Mouse (Mus musculus) cerebellum, adult 8-10 months (tissue): ENCODE measurements at regions not wholly inside any gene's neighbourhood (a gene's known extent, or its start where the extent isn't known, plus 50 kb on each side); places are given as distances from the start of the nearest gene placed in this dataset.

ENCODE experiments used
- DNase-seq: peaks from one replicate; pipeline ENCODE4 v3.0.0; 2022

DNA sequence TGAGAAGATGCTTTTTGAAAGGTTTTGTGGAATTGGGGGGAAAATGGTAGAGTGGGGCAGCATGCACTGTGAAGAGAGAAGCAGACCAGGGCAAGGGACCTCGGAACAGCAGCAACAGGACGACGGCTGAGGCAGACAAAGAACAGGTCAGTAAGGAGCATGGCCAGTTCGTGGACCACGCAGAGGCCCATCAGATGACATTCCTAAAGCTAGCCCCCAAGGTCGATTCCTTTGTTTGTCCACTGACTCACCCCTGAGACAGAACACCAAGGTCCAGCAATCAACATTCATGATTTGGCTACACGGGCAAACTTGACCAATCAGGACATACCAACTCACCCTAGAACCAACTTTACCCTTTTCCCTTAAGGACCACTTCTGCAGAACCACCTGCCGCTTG, 160.0 kb downstream of the Fam76b start:
- DNase-seq = no peak

DNA sequence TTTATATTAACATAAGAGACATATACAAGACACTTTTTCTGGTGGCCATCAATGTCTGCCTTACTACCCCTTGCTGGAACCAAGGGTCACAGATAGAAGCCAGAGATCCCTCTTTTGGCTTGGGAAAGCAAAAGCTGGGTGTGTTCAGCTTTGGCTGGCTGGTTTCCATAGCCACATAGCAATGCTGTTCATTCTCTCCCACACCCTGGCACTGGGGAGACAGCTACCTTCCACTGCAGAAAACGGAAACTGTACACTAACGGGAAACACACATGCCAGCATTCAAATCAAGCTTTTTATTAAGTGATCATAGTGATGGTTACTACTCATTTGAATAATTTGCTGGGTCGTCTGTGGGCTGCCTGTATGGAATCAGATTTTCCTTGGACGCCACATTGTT, 161.4 kb downstream of the Fam76b start:
- DNase-seq = no peak

DNA sequence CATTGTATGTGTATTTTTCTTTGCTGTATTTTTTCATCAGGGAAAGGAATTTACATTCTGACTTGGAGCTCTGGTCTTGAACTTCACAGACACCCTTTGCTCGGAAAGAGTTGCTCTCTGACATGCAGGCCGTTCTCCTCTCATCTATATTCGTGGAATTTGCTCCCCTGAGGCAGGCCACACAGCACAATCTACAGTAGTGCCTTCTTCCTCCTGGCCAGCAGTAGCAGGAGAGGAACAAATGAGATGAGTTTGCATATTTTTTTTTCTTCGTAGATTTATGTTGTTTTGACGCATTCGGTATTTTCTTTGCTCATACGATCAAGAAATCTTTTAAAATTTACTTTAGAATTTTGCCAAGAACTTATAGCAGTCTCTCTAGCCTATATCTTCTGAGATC, 163.4 kb downstream of the Fam76b start:
- DNase-seq = no peak

DNA sequence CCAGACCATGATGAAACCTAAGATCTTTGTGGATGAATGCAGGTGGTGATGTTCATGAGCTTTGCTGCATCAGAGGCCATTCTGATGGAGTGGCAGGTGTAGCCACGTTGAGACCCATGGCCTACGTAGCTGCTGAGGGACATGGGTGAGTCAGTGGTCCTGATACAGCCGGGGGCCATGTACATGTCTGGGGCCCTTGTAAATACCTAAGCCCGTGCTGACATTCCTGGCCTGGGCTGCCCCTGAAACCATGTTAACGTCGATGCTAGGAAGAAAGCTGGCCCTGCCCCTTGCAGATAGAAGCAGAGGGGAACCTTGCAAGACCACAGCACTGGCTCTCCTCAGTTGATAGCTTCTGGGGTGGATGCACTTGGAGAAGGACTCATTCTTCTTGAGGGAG, 165.2 kb downstream of the Fam76b start:
- DNase-seq = no peak

DNA sequence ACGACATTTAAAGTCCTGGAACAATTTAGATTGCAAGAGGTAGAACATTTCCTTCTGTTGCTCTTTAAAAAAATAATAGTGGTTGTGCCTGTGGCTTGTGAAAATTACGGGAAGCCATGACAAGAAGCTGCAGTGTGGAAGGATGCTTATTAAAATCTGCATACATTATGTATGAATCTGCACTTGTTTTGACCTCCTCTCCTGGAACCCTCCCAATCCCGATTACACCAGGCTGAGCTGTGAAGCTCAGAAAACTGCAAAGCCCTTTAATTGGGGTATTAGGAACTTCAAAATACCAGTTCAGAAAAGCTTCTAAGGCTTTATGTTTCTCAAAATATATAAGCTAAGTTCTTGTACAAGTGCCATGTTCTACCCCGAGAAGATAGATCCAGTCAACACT, 171.8 kb downstream of the Fam76b start:
- no peak for DNase-seq

DNA sequence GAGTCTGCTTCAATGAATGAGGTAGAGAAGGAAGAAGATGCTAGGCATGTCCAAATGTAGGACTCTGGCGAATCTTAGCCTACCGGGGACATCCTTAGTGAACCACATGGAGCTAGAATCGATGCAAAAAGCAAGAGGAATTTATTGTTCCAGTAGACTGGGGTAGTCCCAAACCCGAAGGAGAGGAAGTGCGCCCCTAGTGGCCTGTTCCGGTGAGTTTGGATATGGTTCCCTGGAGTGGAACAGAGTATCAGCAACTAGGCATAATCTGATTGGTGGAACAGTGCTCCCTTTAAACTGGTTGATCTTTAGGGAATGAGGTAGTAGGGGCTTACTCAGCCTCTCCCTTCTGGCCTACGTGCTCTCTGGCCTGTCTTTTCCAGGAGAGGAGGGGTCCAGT, 174.0 kb downstream of the Fam76b start:
- DNase-seq = no peak

DNA sequence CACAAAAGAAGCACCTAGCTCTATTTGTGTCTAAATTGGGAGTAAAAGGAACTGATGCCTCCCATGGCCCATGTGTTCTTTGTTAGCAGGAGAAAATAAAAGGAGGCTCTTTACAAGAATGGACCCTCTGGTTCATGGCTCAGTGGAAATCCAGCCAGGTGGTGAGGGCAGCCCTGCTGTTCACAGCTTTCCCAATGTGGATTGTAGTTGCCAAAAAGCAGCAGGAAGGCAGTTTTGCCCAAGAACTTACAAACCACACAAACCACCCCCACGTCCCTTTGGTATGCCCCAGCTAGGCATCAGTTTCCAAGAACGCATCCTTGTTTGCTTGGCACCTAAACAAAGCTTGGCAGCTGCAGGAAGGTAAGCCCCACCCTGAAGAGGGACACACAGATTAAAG, 174.7 kb downstream of the Fam76b start:
- DNase-seq = no peak

DNA sequence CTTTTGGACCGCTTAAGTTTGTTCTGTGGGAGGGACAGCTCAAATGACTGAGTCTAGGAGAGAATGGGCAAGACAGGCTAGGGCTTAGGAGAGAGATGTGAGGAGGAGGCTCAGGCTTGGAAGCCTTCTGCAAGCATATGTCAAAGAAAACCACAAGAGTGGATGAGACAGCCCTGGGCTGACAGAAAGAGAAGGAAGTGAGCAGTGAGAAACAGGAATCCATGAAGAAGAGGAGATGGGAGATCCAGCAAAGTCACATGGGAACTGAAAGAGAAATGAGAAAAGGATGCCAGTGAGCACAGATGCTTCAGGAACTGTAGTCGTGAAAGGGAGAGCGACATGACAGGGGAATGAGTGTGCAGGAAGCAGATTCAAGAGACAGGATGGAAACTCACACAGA, 175.6 kb downstream of the Fam76b start:
- DNase-seq = no peak

DNA sequence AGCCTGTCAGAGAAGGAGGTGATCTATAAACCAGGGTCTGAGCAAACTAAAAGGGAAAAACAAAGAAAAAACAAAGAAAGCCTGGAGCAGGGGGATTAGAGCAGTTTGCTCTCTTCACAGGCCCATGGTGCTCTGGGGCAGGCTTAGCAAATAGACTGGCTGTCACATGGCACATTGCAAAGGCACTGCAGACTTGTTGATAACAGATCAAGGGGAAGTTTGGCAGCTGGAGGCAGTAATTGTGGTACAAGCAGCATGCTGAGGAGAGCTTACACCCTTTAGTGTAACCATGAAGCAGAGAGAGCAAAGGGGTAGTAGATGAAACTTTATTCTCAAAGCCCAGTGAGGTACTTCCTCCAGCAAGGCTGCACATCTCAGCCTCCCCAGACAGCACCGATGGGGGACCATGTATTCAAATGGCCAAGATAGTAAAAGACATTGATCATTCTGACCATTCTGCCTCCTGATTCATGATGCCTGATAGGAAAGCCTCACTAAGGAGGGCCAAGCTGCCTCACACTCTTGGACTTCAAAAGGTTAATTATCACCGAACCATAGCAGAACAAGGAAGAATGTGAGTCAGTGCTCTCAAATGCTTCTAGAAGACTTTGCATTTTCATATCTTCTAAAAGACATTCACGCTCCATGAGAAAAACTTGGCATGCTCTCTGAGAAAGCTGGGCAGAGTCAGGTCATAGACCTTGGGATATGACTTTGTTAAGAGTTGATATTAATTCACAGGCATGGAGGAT, 178.9 kb downstream of the Fam76b start:
- no peak for DNase-seq

DNA sequence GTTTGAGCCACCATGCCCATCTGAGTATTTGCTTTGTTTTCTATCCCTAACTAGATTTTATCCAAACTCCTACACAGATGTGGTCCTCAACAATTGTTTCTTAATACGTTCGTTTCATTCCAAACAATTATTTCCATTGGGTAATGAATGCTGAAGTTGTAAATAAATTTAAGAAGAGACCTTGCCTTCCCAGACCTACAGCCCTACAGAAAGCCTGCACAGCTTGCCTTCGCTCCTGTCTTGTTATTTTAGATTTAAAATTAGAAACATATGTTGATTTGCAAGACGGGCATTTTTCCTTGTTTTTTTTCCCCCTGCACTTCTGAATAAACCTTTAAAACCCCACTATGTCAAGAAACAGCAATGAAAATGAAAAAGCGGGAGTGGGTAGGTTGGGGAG, 181.9 kb downstream of the Fam76b start:
- DNase-seq = no peak

DNA sequence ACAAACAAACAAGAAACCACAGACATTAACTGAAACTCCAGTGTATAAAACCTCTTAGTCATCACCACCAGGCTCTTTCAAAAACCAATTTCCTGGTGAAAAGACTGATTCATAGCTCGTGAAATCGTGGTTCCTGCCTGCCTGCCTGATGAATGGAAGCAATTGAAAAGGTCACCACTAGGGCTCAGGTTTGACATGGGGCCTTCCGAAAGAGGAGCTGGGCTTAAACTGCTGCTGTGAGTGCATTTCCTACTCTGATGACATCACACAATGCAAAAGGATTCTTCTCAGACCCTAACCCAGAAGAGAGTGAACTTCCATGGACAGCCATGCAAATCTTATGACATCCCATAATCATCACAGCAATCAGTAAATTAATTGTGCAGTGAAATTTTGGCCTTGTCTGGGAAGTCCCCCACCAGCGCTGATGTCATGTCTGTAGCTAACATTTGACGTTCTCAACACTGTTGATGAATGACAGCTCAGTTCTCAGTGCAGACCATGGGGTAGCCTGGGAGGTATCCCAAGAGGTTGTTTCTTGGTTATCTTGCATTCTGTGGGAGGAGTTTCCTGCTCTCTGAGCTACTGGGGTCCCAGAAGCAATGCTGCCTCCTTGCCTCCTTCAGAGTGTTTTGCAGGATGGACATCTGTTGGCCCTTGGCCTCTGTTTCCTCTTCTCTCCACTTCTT, 182.9 kb downstream of the Fam76b start:
- no peak for DNase-seq

DNA sequence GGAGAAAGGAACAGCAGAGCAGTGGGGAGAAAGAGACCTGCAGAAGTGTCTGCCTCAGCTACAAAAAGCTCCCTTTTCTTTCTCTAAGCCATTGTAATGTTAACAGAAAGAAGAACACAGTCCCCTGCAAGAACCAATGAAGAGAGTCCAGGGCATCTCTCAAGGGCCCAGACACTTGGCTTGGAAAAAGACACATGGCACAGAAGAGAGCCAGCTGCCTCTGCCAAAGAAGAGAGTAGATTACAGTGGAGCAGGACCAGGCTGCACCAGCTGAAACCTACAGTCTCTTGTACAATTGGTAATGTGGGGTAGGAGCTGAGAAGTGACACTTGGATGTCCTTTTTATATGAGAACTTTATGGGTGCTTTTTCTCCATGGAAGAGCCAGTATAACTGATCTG, 196.7 kb downstream of the Fam76b start:
- no peak for DNase-seq

DNA sequence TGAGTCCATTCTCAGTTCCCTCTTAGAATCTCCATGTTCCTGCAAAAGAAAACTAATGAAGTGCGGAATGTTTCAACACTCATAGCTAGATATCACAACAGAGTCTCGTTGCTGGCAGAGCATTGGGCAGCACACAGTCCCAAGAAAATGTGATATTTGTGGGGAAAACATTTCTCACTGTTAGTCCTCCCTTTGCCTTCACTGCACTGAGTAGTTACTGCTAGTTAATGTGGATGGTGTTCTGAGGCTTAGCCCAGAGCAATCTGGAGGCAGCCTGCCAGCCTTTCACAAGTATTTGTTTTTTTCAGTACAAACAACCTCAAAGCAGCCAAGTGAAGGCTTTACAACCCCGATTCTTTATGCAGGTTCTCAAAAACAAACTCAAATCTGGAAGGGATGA, 197.2 kb downstream of the Fam76b start:
- no peak for DNase-seq

DNA sequence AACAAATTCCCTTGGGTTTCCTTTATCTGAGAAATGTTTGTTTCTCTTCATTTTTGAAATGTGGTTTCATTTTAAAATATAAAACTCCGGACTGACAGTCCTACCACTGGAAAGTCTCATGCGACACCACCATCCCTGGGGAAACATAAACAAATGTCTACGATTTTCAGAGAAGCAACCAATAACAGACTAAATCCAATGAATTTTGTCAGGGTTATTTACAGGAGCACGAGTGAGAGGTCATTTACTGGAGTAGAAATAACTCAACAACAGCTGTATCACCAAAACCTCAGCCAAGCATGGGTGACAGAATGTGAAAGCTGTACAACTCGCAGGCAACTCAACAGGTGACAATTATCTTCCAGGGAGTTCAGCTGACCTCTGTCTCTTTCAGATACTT, 200.5 kb downstream of the Fam76b start:
- DNase-seq = no peak

DNA sequence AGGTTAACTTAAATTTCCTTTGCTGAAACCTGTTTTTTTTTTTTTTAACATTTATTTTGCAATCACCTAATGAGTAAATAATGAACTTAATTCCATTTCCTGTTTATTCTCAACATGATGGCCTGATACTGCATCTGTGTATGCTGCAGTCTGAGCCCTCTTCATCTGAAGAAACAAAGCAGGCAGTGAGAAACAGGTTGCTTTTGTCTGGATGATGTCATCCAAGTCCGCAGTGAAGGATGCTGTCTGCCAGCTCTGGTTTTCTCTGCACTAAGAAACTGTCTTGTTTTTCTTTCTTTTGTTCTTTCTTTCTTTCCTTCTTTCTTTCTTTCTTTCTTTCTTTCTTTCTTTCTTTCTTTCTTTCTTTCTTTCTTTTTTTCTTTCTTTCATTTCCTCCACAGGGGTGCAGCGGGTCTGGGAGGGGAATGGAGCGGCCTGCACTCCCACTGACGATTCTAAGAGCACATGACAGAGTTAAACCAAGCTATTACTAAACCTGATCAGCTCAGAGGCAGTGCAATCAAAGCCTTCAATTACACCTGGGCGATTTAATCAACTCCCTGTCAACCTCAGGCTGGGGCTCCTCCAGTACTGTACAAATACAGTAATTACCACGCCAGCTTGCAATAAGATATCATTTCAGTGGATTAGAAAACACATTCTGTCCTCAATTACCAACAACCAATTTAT, 204.0 kb downstream of the Fam76b start:
- no peak for DNase-seq

DNA sequence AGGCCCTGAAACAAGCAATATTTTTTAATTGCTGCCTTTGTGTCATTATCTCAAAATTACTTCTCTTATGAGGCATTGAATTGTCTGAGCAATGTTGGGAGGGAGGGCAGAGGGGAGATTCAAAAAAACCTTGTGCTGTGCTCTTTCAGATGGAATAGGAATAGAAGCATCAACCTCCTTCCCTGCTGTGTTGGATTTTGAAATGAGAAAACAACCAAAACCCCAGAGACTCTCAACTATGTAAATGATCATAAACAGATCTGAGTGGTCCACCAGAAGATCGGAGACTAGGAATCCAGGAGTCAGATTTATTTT, 204.5 kb downstream of the Fam76b start:
- no peak for DNase-seq

DNA sequence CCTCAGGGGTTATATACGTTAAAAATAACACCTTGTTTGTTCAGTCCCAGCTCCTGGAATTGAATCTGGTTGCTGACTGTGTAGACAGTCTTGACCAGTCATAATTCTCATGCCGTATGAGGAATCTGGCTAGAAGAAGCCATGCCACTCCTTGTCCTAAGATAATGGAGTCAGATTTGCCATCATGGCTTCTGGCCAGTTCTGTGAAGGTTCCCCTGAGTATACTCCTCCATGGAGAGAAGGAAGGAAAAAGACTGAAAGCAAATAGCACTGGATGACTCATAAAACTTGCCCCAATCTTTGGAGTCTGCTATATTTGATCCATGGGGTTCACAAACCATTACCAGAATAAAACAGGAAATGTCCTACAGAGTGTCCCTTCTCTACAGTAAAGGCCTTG, 208.0 kb downstream of the Fam76b start:
- DNase-seq = no peak

DNA sequence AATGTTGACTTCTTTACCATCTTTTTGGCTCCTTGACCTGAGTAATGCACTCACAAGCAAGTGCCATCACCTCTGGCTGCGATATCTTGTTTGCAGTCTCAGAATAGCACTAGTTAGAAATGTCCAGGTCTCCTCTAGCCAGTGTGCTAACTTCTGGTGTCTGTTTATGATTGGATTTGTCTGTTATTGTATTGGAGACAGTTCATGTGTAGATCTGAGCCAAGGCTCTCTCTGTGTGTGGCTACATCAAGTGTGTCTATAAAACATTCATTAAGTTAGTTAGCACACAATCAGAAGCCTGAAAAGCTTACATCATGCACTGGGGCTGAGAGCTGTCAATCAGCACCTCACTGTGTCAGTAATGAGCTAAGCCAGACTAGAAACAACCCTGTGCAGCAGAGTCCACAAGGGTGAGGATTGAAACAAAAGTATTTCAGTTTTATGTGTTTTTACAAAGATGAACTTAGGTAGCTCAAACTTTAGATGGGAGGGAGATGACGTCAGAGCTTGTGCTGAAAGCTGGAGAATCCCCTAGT, 214.5 kb downstream of the Fam76b start:
- no peak for DNase-seq

DNA sequence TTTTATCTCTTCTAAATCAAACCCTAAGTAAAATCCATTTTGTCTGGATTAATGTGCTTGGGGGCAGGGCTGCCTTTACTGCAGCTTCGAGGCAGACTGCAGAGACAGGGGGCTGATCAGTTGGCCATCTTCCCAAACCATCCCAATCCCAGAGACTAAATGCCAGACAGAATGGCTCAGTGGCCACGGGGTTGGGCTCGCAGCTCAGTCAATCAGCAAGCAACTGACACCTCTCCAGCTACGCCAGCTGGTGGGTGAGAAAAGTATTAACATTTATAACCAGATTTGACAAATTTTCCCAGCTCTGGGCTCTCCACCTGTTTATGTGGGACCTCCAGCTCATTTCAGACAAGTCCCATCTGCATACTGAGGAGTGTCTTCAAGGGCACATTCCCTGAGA, 220.7 kb downstream of the Fam76b start:
- DNase-seq = no peak

DNA sequence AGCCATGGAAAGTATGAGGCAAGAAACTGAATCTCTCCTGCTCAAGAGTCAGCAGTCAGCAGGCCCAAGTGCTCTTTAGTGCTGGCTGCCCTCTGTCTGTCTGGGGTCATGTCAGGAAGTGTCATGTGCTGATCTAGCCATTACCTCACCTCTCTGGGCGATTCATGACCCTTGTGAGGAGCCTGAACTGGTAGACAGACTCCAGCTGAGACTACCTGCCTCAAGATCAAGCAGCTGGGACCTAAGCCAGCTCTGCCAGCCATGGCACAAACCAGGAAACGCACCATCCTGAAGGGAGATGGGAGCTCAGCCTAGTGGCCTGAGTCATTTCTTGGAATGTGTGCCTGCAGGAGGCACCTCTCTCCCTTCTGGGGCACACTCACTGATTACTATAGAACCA, 221.2 kb upstream of the Sesn3 start:
- DNase-seq = no peak

DNA sequence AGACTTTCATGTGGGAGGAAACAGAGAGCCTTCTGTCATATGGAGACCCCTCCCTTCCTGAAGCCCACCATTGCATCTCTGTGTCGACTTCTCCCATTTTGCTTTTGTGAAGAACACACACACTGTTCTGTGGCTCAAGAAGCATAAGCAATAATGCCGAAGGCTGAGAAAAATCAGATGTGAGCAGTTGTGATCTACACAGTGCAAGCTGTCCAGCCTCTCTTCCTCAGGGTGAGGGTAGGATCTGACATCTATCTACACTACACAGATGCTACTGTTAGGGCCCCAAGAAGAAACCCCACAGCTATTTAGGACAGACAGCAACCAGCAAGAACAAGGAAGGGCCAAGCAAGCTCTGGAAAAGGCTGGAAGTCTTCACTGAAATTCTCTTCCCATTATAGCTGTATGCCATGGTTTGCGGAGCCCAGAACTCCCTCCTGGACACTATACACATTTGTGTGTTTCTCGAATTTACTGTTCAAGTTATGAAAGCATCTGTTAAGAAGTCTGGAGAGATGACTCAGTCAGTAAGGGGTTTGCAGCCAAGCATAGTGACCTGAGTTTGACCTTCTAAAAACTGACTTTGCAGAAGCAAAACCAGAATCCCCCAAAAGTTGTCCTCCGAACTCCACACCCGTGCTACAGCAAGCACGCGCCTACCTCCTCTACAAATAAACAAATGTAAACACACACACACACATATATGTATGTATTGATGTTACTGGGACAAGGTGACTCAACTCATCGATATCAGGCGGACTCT, 218.3 kb upstream of the Sesn3 start:
- no peak for DNase-seq

DNA sequence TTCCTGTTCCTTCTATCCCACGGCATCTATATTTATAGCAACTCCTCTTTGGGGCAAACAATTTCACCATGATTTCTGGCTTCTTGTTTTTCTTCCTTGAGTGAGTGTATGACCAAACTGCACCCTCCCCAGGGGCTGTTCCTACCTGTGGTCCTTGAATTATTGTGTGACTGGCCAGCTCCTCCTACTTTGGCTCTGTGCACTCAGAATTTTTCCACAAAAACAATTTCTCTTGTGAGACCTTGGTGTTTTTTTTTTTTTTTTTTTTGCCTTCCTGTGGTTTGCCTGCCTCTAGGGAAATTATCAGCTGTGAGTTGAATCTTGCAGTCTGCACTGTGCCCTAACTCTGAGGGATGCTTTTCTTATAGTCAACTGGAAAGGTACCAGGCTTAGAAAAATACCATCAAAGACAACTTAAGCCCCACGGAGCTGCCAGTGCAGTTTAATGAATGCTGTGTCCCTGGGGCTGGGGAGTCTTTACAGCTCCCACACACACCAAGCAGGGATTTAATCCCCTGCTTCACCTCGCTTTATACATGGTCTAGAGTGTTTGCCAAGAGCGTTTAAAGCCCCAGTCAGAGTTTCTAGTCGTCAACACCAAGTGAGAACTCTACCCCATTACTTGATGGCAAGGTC, 216.2 kb upstream of the Sesn3 start:
- DNase-seq = no peak

DNA sequence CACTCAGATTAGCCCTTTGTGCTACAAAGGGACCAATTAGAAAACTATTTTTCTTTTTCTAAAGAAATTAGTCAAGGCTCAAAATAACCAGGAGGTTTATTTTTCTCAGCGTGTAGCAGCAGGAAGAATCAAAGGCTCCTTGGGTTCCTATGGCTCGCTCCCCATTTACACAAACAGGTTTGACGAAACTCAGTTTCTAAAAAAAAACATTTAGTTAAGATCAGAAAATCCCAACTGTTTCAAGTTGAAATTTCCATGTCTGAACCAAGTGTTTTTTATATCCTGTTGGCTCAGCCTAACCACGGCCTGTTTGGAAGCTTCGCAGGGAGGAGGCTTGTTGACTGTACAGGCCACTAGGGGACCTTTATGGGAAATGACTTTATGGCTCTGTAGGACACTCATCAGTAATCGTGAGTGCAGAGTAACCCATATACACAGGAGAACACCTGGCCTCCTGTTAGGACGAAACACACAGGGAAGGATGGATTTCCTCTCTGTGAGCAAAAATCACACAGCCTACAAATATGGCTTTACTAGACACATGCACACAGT, 215.6 kb upstream of the Sesn3 start:
- no peak for DNase-seq
